In genomic region chr14:8249206-8249605, GRCm38 (mm10) we compare ENCODE assay signal across 24 mouse cellular contexts. TPM values are rescaled to one million over a fixed set of nuclear protein-coding genes. Genes with fewer than 3 reads are reported as not detected.
DNase-seq lines count a peak whose midpoint lies in the region; ATAC-seq lines count a peak whose summit lies in the region.
"Had no signal": no experiment of that assay in that cellular context is flagged by ENCODE, and none has a peak within 500 bp of the region (broad histone marks: within the 10 kb centered on the region; RNA-seq: fewer than 3 reads in every experiment).

No protein-coding gene starts in this region.

- no peak overlapping the region for H3K4me3 ChIP-seq in midbrain, embryonic 16.5 days (ENCODE audit: low read depth, low read length)

- H3K4me1 ChIP-seq in midbrain, embryonic 16.5 days (ENCODE audit: control insufficient read depth, insufficient read depth, low read length), result no peaks in the 10 kb centered on the region

- H3K36me3 ChIP-seq in midbrain, embryonic 16.5 days (ENCODE audit: control insufficient read depth, insufficient read depth, low read length), result no peaks in the 10 kb centered on the region
- H3K36me3 ChIP-seq: G1E had no signal

- H3K27ac ChIP-seq in midbrain, embryonic 16.5 days (ENCODE audit: low read length), result no peak overlapping the region

- H3K9ac ChIP-seq in midbrain, embryonic 16.5 days (ENCODE audit: low read depth, low read length), result no peak overlapping the region

- H3K9me3 ChIP-seq in midbrain, embryonic 16.5 days (replicated peaks; ENCODE audit: control insufficient read depth, low read length, poor library complexity, severe bottlenecking), result no peaks in the 10 kb centered on the region
- H3K9me3 ChIP-seq: G1E had no signal

- ATAC-seq in frontal cortex, adult (ENCODE audit: low TSS enrichment), result peak; percentile 88
- no peak for ATAC-seq in midbrain, embryonic 16.5 days
- ATAC-seq: activated CD4-positive, CD25-positive, alpha-beta regulatory T cell, adult 4 months; CD4-positive, CD25-positive, alpha-beta regulatory T cell, adult 4 months; Patski had no signal

- H3K4me2 ChIP-seq in midbrain, embryonic 16.5 days (ENCODE audit: low read length), result no peak overlapping the region

- DNase-seq in frontal cortex, postnatal 14 days (ENCODE audit: low spot score in 2 of 2), result no peak
- DNase-seq in brain, adult 2 months (ENCODE audit: low read depth, low spot score), result peak; percentile 31
- peak; percentile 52 for DNase-seq in telencephalon, adult 2 months (ENCODE audit: low read depth, low spot score)
- DNase-seq in right cerebral cortex, adult 18-20 months, result no peak
- DNase-seq: adrenal gland, adult 2 months; adrenal gland, adult 8-10 months; adrenal gland, postnatal 10 days; adrenal gland, postnatal 14 days; adrenal gland, postnatal 25 days; adrenal gland, postnatal 36 days; B cell, adult 2 months; cerebellum, adult 11 months; cerebellum, adult 11-12 months; cerebellum, adult 18-20 months; cerebellum, adult 2 months had no signal

- no peaks in the 10 kb centered on the region for H3K27me3 ChIP-seq in midbrain, embryonic 16.5 days (ENCODE audit: control insufficient read depth, insufficient read depth, low read depth, low read length)
- H3K27me3 ChIP-seq: CH12.LX, Patski had no signal

- 86% methylated on average over 1 of the region's 1 CpGs for WGBS in midbrain, embryonic 16.5 days

RNA-seq across cellular contexts. Expression of gene Acox2, which starts 9.9 kb away (rescaled TPM):
- not detected in 2 replicates for polyA plus RNA-seq in midbrain, embryonic 16.5 days (2015; fragmentation: Nextera tagmentation; extraction: Ambion mirVana)
- polyA plus RNA-seq: activated CD4-positive, CD25-positive, alpha-beta regulatory T cell, adult 4 months; brain, embryonic 14.5 days; C2C12; CD4-positive, CD25-positive, alpha-beta regulatory T cell, adult 4 months; G1E had no signal

RNA-seq across cellular contexts. Expression of gene Kctd6, which starts 35.3 kb away (rescaled TPM):
- 7.2 and 9.5 TPM in 2 replicates for polyA plus RNA-seq in midbrain, embryonic 16.5 days (2015; fragmentation: Nextera tagmentation; extraction: Ambion mirVana)

Comparison
In these comparisons a context has a peak if more than half of its experiments do, and no peak if none do; other contexts are left out.
1. DNase-seq: peak in brain, adult 2 months (single experiment) and telencephalon, adult 2 months (single experiment); none in frontal cortex, postnatal 14 days (0 of 2) and right cerebral cortex, adult 18-20 months (single experiment).